Mouse (Mus musculus): ENCODE measurements at regions not wholly inside any gene's neighbourhood (a gene's known extent, or its start where the extent isn't known, plus 50 kb on each side); places are given as distances from the start of the nearest gene placed in this dataset.

DNA sequence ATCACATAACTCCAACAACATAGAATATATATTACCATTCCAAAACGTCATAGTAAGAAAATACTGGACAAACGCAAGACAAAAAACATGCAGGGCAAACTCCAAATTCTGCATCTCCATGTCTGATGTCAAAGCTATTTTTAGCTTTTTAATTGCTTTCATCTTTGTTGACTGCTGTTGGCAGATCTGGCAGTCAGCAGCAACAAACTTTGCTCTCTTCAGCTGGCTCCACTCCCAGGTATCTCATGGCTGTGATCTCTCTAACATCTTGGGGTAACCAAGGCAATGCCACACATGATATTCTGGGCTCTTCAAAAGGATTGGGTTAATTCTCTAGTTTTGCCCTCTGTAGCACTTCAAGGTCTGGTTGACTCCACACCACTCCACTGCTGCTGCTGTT is 128.9 kb upstream of the Fst start:
- TF ChIP-seq CTCF (IDR thresholded peaks at IDR 0.05; ENCODE audit: low read depth, low read length) (no peak), POLR2A (IDR thresholded peaks at IDR 0.05; ENCODE audit: insufficient read depth, low read length) (no peak), EP300 (IDR thresholded peaks at IDR 0.05; ENCODE audit: insufficient read depth, low read depth, low read length) (no peak)
